Mouse (Mus musculus) ES-E14 (cell line): ENCODE results near the gene Blnk.

Experiments
- HCFC1 ChIP-seq: IDR thresholded peaks from 2 replicates; pipeline ENCODE4 v1.6.1; 2012; ENCODE audit warnings: low read length, inconsistent platforms, borderline replicate concordance; ENCODE audit not compliant: insufficient read depth
- MAFK ChIP-seq: IDR thresholded peaks from 2 replicates; pipeline ENCODE4 v1.6.1; 2014; ENCODE audit warnings: mild to moderate bottlenecking, low read depth, low read length, inconsistent platforms; ENCODE audit not compliant: insufficient read depth

GRCm38 (mm10) chr19:41007733-41008132 lies 13.4 kb upstream of the Blnk start:
- no peak for TF ChIP-seq HCFC1
- TF ChIP-seq MAFK: no peak
